Mouse (Mus musculus): ENCODE measurements around the gene Gm8180.
"Not testable (repeated sequence)": the region's sequence is repeated elsewhere in the genome, so short reads cannot be mapped to it uniquely, and the experiment has no call there.

The Gm8180 gene

DNA sequence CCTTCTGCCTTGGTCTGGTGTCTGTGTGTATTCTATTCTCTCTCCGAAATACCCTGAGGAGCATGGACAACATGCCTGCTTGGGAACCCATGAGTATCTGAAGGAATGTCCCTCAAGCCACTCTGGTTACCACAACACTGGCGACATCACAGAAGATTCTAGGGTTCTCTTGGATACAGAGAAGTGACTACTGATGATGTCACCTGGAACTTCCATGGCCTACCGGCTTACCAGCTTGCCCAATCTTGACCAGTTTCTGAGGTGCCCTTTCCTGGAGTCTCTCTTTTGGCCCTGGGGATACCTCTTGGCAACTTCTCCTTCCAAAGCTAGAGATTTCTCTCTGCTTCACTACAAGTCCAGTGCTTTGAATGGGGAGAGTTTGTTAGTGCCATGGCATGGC, at the start of gene Gm8180:
Gm8180 (minus strand) TSS at position 101 of the 400 bp plus-strand sequence.
- DNase-seq (ENCODE audit: low read depth, low spot score) = not testable (repeated sequence)

DNA sequence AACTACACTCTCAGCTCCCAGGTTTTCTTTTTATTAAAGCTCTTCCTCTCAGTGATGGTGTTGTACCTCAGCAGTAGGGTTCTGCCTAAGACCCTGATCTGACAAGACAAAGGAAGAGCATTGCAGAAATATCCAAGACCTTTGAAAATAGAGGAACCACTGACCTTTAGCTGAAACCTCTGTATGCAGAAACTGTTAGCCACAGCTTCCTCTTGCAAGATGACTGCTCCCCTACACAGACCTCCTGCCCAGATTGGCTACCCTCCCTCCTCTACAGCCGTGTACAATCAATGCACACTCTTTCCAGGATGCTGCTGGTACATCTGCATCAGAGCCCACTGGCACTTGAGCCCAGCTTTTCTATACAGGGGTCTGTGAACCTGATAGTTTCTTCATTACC, 45.8 kb upstream of the Gm8180 start:
- not testable (repeated sequence) for DNase-seq (ENCODE audit: low read depth, low spot score)

DNA sequence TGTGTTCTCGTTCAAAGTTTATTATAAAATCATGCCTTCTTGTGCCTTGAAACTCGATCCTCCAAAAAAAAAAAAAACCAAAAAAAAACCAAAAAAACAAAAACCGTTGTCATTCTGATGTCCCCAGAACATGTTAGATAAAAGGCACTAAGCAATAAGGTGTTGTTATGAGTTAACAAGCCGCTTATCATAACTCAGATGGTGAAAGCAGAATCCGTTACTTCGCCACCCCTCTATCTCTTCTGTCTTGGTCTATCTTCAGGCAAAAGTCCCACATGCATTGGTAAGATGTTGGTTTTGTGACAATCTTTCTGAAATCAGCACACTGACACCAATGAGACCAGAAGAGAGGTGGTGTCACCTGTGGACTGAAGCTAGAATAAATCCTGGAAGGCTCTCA, 39.6 kb upstream of the Gm8180 start:
- DNase-seq (ENCODE audit: low read depth, low spot score) = not testable (repeated sequence)

DNA sequence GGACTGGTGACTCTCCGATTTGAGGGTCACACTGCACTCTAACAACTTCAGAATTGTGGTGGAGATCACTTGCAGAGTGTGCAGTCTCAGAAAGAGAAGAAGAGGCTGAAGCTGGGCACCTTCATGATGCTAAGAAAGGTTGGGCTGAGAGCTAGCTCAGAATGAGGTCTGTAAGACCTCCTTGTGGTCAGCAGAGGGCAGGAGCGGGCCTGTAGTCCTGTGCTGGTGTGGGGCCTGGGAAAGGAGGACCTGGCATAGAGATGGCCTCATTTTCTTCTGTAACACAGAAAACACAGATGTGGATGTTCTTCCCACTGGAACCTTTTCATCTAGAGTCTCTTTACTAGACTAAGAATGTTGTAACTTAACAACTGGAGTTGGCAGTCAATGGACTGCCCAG, 37.3 kb upstream of the Gm8180 start:
- not testable (repeated sequence) for DNase-seq (ENCODE audit: low read depth, low spot score)

DNA sequence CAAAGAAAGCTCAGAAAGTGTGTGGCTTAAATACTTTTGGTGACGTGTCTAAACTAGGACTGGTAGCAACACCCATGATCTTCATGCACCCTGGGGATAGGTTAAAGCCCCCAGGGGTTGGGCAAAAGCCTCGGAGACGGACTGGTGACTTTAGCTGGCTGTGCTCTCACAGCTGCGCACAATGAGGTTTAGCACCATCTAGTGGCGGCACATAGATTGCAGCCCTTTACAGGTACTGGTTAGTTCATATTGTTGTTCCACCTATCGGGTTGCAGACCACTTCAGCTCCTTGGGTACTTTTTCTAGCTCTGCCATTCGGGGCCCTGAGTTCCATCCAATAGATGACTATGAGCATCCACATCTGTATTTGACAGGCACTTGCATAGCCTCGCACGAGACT, 27.9 kb upstream of the Gm8180 start:
- peak; percentile 29 for DNase-seq (ENCODE audit: low read depth, low spot score)

DNA sequence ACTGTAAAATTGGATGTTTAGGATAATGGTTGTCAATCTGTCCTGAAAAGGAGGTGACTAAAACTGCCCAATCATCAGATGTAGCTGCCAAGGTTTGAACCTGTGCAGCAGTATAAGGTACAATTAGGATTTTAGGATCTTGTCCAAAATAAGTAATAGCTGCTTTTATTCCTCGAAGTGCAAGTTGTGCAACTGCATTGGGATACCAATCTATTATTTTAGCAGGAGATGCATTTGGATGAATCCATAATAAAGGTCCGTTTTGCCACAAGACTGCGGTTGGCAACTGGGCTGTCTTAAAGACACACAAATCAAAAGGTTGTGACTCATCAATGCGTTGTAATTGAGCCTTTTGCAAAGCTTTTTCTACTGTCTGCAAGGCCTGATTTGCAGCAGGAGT, 23.6 kb upstream of the Gm8180 start:
- DNase-seq (ENCODE audit: low read depth, low spot score) = not testable (repeated sequence)

DNA sequence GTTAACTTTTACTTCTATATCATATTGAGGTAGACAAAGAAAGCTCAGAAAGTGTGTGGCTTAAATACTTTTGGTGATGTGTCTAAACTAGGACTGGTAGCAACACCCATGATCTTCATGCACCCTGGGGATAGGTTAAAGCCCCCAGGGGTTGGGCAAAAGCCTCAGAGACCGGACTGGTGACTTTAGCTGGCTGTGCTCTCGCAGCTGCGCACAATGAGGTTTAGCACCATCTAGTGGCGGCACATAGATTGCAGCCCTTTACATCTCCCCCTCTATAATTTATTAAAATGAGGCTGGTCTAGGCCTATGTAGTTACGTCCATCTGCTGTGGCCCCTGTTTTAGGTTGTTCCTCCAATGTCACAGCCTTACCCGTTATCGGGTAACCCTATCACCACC, 19.9 kb upstream of the Gm8180 start:
- DNase-seq (ENCODE audit: low read depth, low spot score) = not testable (repeated sequence)

DNA sequence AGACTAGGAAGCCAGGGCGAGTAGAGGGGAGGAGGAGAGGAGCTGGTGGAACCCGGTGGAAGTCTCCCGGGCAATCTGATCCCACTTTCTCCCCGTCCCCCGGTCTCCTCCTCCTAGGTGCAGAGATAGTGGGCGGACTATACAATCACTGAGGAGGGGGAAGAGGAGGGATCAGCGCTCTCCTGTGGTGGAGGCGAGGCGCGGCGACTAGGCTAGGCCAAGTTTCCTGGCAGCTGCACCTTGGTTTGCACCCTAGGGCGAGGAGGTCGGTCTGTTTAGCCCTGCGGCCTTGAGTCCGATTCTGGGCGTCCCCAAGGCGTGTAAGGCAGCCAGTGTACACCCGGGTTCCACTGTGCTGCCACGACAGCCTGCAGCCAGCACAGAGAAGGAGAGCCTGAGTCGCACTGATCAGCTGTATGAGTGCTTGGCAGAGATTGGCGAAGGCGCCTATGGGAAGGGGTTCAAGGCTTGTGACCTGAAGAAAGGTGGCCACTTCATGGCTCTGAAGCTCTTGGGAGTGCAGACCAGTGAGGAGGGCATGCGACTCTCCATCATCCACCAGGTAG, 12.4 kb upstream of the Gm8180 start:
- not testable (repeated sequence) for DNase-seq (ENCODE audit: low read depth, low spot score)

DNA sequence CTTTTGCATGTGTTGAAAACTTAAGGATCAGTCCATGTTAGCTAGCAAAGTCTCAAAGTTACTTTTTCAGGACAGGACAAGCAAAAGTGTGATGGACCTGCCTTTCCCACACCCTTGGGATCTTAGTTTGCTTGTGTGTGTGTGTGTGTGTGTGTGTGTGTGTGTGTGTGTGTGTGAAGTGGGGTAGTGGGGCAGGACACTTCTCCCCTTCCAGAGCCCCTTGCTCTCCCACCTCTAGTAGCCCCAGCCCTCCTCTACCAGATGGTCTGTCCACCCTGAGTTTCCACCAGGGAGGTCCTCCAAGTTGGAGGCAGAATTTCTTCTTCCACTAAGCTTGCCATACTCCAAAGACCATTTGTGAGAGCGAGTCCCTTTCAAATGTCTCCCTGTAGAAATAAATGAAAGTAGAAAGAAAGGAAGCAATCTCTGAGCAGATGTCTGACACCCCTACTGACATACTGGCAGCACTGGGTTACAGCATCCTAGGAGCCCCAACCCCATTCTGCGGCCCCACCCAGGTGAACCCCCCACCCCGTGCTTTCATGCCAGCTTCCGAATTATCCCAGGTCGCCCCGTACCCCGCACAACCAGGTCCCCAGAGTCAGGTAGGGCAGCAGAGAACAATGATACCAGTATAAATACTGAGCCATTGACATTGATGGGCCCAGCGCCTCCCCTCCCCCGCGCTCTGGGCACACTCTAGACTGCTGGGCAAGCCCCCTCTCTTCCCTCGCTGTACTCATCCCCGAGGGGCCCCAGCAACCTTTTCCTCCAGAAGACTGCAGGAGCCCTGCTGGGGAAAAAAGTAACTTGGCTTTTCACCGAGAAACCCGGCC, 11.7 kb upstream of the Gm8180 start:
- no peak for DNase-seq (ENCODE audit: low read depth, low spot score)

DNA sequence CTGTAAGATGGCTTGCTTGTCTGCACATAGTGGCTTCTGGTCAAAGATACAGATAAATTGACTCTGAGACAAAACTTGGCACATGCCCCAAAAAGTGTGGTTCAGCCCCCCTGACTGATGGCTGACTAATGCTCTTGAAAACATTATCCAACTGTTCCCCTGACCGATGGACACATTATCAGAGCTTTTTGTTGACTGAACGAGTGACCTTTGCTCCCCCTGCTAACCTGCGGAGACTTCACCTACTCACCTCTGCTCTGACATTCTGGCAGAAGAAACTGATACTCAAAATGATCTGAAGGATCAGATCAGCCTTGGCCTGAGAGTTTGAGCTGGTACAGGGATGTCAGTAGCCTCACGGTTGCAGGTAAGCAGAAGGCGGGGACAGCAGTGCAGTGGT, 9.3 kb upstream of the Gm8180 start:
- not testable (repeated sequence) for DNase-seq (ENCODE audit: low read depth, low spot score)

DNA sequence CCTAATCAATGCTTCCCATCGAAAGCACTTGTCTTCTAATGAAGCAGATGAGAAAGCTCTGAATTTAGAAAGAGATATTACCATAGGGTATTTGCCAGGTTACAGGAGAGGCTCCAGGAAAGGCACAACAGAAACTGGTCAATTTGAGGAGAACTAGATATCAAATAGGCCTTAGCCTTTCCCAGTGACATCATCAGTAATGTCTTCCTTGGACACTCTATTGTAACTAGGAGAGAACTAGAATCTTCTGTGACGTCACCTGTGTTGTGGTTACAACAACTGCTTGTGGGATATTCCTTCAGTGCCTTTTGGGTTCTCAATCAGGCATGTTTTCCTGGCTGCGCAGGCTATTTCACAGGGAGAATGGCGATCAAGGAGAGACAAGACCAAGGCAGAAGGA, 37.0 kb downstream of the Gm8180 start, which contains the start of gene Gm6526:
Gm6526 (plus strand) TSS at position 301 of the 400 bp plus-strand sequence.
- DNase-seq (ENCODE audit: low read depth, low spot score) = not testable (repeated sequence)

Measured in CD4-positive, CD25-positive, alpha-beta regulatory T cell, adult 2 months (primary cell).